Mouse (Mus musculus) small intestine, adult 2 months (tissue): ENCODE measurements at regions not wholly inside any gene's neighbourhood (a gene's known extent, or its start where the extent isn't known, plus 50 kb on each side); places are given as distances from the start of the nearest gene placed in this dataset.

Experiments used
- CTCF ChIP-seq: fragments of 200-500 bp; IDR thresholded peaks from 2 replicates; pipeline ENCODE4 v1.5.1; 2012; ENCODE audit warnings: low read depth, mild to moderate bottlenecking, control low read depth, inconsistent platforms, low read length, moderate library complexity, mixed read lengths; ENCODE audit not compliant: insufficient replicate concordance, insufficient read length; ENCODE audit errors: extremely low read depth
- POLR2A ChIP-seq: fragments of 200-500 bp; IDR thresholded peaks from 2 replicates; pipeline ENCODE4 v1.6.1; 2012; ENCODE audit warnings: low read depth, mild to moderate bottlenecking, control low read depth, inconsistent platforms, low read length, moderate library complexity

DNA sequence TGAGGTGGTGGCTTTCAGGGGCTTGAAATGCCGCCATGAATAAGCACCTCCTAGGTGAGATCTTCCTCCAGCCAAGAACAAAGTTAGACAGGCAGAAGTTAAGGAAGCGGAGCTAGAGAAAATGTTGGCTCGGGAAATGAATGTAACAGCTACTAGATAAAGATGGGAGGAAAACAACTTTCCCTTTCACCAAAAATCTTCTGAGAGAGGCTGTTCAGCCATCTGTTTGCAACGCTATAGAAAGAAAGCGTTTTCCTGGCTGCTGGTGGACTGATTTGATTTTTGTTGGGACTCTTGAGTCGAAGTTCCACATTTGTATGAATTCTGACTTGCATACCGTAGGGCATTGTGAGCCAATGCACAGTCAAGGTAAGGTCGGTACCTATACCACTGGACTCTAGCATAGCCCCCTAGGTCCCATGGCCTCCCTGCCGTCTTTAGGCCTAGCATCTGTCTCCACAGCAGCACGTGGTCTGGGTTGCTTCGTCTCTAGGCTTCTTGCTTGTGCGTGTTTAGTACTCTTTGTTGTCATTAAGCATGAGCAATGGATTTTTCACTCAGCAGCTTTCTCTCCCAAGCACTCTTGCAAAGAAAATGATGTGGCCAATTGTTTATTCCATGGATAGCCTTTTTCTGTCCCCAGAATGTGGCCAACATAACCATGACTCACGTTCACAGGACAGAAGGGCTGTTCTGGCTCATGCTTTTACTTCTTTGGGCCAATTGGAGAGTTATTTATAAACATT is 54.6 kb upstream of the Rbm24 start:
- TF ChIP-seq CTCF: no peak
- TF ChIP-seq POLR2A: no peak
